Mouse (Mus musculus) adrenal gland, postnatal 4 days (tissue): ENCODE measurements around the gene Ehf. TPM values are rescaled to one million over a fixed set of nuclear protein-coding genes. Genes with fewer than 3 reads are reported as not detected.

ENCODE experiments used
- DNase-seq, 2 experiments: peaks; one replicate each; pipeline ENCODE4 v3.0.0; 2021 to 2022; ENCODE audit warnings: low spot score in 2 of 2, mixed read lengths in 2 of 2
- total RNA-seq, 2 experiments: library from RNA; stranded (reverse); gene quantifications; 2 replicates each; pipeline ENCODE4 v1.2.3; 2021

The Ehf gene
- total RNA-seq, 2 experiments from 2014 or later = 4.7 TPM; not detected in 1

DNA sequence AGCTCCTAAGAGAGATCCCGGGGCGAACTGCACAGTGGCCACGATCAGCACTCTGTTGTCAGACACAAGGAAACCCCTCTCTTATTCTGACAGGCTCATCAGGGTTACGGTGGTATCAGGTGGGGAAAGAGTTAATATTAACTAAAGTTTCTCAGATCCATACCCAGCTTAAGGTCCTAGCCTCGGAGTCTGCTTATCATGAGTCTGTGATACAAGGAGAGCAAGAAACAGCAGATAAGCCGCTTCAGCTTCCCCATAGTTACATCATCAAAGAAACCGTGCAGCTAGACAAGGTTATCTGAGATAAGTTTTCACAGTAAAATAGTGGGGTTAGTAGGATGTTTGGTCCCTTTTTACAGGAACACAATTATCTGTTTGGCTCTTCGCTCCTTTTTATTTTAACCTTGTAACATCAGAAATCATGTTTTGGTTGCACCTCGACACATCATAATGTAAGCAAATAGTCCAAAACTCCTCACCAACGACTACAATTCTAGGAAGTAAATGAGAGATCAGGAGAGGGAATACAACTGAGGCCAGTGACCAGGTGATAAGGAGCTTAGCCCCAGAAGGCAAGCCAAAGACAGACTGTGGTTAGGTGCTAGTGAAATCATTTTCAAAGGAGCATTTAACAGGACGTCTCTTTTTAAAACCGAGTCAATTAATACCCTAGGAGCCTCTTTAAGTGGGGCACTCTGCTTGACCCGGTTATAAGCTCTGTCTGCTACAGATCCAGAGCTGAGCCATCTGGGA lies 4.2 kb downstream of the Ehf start:
- no peak for DNase-seq

DNA sequence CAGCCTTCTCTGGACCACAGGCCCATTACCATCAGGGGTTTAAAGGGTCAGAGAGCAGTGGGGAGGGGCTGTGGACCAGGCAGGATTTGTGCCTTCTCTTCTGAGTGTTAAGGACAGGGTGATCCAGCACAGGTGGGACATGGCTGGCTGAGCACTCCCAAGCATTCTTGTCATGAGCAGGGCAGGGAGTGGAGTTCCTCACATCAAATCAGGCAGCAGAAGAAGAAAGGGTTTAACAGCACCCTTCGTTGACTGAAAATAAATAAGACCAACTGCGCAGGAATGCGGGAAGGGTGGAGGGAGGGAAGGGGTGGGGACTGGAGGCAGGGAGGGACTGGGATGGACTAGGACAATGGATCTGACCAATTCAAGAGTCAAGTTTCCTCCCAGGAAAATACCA lies 8.6 kb downstream of the Ehf start:
- no peak for DNase-seq

DNA sequence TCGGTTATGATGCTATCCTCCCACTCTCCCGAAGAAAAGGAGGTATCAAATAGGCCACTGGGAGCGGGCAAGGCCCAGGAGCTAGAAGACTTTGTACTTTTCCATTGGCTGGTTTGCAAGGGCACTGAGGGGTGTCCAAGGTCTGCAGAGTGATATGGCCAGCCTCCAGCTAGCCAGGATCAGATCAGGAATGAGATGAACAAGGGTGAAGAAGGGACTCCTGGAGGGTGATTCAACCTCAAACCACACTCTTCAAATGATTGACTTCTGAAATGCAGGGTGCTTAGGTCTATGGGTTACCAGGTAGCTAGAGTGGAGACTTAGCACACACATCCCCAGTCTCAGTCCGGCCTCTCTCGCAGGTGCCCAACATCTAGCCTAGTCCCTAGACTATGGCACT lies 9.3 kb downstream of the Ehf start:
- DNase-seq = no peak

DNA sequence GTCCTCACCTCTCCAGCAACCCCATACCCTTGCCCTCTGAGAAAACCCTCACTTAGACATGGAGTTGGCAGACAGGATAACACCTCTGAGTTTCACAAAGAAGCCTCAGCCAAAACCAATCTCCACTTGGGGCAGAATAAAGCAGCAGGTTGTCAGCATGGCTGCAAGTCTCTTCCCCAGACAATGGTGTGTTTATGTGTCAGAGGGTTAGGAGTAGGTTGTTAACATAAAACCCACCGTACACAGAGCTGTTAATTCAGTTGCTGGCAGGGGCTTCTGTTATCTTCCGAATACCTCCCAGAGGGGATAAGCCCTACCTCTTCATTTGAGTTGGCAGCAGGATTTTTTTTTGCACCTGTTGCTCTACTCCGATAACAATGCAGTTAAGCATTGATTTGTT lies 9.9 kb downstream of the Ehf start:
- DNase-seq = no peak

DNA sequence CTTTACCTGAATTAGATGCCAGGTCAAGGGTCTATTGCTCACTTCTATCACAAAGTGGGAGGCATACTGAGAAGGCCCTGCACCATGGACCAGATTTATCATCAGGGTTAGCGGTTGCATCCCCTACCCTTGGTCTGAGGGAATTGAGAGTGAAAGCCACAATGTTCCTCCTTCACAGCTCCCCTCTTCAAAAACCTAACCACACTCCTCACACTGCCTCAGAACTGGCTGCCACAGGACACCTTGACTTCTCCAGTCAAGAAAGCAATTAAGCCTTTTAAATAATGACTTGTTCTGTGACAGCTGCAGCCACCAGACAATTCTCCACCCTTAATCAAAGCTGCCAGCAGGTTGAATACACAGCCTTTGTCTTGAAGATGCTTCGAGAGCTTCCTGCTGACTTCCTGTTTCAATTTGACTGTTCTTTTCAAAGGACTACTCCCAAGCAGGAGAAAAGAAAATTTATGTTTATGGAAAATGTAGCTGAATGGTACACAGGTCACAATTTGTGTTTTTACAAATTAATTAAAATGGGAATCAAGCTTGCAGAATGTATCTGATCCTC lies 12.3 kb downstream of the Ehf start:
- no peak for DNase-seq

DNA sequence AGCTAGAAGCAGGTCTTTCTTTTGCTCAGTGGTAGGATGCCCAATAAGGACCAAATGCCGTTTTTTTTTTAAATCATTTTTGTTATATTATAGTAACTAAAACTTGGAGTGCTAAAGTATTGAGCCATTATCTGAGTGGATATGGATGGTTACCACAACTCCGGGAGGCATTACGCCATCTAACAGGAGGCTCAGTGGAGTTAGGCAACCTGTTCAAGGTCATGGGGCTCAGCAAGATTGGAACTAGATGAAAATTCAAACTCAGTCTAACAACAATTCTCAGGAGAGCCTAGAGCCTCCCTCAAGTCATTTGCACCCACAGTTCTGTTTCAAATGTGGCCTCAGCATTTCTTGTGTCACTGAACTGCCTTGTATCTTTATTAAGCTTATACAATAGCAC lies 12.9 kb downstream of the Ehf start:
- no peak for DNase-seq

DNA sequence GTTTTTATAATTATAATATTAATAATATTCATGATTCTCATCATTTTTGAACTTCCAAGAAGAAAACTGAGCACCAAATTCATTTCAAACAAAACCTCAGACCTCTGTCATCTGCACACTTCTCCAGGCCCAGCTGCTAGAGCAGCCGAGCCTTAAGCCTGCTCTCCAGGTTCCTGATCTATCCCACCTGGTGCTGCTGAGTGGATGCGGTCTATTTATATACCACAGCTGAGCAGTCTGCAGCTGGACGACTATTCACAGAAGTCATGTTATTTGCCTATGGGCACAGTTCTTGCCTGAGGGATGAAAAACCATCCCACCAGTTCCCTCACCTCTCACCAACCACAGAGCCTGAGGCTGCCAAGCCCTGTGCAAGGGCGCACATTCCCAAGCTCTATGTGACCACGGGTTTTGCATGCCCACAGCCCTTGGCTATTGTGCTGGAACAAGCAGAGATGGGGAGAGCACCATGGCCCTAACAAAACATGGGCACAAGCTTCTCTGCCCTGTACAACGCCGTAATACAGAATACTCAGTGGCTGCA lies 13.6 kb downstream of the Ehf start:
- no peak for DNase-seq

DNA sequence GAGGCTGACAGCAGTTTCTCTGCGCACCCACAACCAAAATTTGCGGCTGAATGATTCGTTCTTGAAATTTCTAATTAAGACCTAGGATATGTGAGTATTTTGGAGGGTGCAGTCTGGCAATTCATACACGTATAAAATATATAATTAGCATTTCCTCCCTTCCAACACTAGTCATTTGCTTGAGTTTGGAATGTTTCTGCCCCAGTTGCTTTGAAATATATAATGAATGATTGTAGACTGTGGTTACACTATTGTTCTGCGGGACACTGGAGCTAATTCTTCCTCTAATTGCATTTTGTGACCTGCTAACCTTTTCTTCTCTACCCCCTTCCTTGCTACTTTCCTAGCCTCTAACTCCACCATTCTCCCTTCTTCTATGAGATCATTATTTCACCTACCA lies 15.4 kb downstream of the Ehf start:
- DNase-seq = no peak

DNA sequence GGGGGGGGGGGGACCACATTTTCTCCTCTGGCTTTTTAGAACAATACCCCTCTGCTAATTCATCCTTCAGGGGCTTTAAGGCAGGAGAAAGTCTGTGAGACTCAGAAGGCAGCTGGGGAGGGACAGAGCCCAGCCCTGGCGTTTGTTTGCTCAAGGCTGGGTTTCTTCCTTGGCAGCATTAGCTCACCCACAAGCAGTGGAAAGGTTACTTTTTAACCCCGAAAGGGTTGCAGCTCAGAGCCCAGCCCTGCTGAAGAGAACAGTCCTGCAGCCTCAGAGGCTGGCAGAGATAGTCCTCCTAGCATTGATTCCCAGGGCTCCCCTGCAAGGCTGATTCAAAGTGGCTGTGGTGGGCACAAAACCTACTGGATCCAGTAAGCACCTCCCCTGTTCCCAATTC lies 17.5 kb downstream of the Ehf start:
- DNase-seq = no peak

DNA sequence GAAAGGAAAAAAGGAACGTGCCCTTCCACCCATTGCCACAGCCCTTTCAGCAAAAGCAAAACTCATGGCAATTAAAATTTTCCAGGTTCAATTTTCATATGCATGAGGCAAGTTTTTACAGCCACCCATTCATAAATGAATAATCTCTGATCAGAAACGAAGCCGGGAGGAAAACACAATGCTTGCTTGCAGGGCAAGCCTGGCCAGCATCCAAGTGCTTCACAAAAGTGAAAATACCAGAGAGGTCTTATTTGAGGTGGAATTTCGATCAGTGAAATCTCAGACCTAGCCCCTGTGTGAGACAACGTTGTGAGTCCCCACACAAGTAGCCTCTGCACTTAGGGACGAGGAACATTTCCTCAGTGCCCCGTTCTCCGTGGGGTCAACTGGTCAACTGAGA lies 19.3 kb downstream of the Ehf start:
- no peak for DNase-seq

DNA sequence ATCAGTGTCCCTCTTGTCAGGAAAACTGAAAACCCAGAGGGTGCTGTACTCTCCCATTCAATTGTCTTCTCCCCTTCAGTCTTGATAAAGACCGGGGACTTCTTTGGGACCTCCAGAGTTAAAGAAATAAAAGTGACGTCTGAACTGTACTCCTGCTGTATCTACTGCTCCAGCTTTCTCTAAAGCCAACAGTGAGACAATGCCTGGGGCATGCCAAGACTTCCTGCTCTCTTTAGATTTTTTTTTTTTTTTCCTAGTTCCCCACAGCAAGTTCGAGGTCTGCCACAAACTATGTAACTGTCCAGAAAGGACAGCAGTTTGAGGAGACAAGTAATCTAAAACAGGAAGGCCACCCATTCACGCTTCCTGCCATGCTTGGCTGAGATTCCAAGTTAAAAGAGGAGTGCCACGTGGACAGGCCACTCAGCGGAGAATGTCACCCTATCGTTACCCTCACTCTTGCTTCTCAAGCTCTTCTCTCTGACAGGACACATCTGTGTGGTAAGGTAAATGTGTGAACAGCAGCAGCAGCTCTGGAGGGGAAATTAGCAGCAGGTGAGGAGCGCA lies 20.8 kb downstream of the Ehf start:
- DNase-seq = no peak

DNA sequence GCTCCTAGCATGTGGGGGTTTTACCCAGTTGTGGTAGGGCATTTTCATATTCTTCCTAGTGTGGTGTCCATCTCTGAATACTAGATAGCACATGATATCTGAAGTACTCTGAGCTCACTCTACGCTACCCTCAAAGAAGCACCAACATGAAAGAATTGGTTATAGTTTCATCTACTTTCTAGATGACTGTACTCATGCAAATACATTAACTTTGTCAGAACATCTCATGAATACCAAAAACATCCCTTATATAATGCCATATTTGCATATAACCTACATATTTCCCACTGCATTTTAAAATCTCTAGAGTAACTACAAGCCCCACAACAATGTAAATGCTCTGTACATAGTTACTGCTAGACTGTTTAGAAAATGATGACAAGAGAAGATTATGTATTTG lies 23.2 kb downstream of the Ehf start:
- DNase-seq = no peak

DNA sequence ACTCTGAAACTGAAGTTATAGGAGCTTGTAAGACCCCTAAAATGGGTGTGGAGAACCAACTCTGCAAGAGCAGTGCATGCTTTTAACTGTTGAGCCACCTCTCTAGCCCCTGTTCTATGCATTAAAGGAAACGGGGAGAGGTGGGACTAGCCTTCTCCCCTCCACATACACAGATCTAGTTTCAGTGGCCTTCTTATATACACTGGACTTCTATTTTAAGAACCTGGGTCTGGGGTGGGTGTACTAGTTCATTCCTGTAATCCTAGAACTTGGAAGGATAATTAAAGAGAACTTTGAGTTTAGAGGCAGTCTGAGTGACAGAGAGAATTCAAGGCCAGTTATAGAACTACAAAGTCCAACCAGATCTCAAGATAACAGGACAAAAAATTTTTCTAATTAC lies 24.6 kb downstream of the Ehf start:
- DNase-seq = no peak

DNA sequence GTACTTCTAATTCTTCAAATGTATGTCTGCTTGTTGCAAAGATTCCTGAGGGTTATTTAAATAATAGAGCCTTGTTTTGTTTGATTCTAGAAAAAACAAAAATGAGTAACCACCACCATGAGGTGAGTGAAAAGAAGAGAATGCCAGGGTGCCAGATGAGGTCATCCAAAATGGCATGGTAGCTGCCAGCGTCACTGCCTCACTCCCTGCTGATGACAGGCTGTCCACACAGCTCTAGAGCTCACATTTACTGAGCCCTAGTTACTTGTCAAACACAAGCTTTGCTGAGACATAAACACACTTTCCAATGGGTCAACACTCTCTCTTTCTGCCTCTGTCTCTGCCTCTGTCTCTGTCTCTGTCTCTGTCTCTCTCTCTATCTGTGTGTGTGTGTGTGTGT lies 25.3 kb downstream of the Ehf start:
- DNase-seq = no peak

DNA sequence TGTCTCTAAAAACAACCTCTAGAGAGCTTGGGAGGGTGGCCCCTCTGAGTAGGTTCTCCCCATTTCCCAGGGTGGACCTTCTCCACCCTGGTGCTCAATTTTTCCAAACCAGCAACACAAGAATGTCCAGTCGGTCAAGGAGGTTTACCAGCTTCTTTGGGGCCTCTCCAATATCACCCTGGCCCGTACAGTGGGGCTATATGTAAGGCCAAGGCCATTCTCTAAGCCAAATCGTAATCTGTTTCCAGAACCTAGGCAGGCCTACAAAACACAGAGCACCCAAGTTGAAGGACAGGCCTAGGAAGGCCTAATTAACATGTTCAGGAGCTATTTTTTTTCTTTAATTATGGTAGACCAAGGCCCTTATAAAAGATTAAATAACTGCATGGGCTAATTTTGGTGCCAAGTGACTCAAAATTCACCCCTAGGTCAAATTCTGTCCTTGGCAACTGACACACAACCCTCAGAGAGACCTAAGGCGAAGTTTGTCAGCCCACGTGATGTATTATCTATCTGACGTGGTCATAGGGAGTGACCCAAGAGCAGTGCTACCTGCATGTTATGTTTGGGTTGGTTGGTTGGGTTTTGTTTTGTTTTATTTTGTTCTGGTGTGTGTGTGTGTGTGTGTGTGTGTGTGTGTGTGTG lies 27.6 kb downstream of the Ehf start:
- DNase-seq = no peak

DNA sequence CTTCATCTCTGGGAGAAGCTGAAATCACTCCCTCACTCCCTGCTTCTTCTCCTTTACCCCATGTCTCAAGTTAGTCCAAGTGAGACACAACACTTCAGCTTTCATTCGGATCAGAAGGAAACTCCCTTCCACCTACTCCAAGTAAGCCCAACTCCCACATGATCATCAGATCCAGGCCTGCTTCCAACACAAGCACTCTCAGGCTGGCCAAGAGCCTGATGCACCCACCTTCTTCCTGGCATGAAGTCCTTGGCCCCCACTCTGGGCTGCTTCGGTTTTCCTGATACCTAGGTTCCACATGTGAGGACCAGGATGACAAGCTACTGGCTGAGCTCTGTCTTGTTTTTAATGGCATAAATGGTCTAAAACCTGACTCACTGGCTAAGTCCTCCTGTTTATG lies 28.3 kb downstream of the Ehf start:
- no peak for DNase-seq

DNA sequence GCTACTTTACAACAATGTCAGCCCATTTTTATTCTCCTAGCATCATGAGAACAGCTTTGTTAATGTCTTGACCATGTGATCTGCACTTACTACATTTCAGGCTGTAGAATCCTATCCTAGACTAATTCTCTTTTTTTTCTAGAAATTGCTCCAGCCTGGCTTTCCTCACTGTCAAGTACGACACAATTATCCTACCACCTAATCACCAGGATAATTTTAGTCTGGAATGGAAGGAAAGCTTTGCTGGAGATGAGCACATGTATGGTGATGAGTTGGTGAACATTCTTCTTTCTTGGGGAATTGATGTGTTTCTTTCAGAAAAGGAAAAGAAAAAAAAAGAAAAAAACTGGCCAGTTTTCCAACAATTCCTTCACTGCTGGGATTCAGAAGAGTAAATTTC lies 28.8 kb downstream of the Ehf start:
- DNase-seq = no peak

DNA sequence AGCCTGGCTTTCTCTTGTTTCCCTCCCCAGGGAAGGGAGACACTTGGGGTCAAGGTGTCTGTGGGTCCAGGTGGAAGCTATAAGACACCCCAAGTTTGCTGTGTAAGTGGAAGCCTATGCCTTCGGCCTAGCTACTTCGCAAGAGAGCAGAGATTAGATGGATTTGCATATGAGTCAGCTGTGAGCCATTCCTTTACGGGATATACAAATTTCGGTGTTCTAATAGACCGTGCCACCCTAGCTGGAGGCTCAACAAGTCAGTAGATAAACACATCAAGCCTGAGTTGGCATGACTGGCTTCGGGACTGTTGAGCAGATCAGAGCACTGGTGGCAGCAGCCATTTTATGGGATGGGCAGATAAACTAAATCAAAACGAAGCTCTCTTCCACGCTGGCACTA lies 31.6 kb downstream of the Ehf start:
- no peak for DNase-seq

DNA sequence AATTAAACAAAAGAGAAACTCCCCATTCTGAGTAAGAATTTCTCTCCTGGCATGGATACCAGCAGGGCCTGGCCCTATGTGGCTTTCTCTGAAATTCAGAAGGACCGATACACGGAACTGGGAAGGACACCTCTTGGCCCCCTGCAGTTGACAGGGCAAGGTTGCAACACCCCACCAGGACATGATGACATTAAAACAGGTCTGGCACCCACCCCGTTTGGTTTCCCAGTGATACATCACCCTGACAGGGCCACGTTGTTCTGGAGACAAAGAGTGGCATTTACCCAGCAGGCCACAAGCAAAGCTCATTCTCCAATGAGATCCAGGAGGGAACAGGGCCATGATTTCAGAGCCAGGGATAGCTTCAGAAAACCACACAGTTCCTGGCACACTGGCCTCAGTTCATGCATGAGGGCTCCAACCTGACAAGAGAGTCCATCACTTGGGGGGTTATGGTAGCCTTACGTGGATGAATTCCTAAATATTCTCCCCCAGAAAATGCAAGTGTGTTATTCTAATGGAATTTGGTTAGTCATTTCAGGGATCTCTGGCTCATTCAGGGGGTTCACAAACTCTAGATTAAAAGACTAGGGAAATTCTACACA lies 32.4 kb downstream of the Ehf start:
- no peak for DNase-seq

DNA sequence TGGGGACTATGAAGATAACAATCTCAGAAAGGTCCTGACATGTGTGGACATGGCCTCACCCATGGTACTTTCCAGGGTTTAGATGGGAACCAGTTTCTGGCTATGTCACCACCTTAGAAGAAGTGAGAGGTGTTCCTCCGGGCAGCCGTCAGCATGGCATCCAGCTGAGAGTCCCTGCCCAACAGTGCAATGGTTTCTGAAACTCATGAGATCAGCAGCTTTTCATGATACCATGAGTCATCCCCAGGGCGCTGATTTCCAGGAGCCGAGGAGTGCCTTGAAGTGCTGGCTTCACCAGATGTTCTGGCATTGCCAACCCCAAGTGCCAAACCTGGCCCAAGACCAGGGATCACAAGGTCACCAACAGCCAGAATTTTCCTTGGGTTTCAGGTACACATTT lies 64.0 kb downstream of the Ehf start:
- DNase-seq = no peak

DNA sequence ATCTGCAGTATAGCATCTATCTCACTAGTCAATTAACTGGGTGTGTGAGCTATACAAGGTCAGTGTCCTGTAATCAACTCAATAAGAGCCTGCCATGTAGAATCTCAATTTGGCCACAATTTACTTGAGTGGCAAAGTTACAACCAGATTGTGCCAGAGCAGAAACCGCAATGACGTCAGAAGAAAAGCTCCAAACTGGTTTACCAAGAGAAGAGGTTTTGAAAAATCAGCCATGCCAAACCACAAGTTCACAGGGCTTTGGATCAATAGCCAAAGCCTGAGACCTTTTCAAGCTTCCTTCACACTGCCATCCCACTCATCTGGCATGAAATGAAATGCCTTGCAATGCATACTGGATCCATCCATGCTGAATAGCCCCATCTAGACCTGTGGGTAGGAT lies 76.3 kb downstream of the Ehf start:
- DNase-seq = no peak

DNA sequence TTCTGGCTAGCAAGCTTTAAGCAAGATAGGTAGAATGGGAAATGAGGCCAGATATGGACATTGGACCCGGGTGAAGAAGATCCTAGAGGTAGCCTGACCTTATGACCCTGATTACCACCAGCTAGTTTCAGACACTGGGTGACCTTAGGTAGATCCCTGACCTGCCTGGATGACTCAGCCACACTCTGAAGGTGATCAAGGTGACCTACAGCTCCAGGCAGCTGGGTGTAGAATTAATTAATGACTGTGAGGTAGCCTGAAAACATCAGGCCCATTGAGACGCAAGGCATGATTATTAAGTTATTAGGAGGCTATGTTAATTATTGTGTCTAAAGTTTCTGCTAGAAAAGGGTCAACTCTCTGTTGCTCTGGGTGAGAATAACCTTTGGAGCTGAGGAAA lies 82.2 kb downstream of the Ehf start:
- DNase-seq = no peak
